Mouse (Mus musculus): ENCODE data around the gene Inpp4b. TPM values are rescaled to one million over a fixed set of nuclear protein-coding genes. Genes with fewer than 3 reads are reported as not detected.

The Inpp4b gene
- total and polyA plus RNA-seq, 3 experiments: 7.3 to 73.4 (median 68.9) TPM

DNA sequence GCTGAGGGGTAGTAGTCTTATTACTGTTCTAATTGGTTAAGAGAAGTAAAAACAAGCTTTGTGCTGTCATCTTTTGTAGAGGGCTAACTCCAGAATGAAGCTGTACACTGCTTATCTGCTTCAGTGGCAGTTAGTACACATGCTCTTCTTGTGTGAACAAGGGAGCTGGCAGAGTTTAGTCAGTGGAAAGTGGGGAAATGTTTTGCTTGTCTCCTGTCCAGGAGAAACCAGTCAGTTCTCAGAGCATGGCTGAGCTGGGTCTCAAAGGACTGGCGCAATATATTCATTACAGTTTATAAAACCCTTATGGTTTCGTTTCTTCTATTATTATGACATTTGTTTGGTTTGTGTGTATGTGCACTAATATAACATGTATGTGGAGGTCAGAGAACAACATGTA lies 610.7 kb downstream of the Inpp4b start:
- H3K9ac ChIP-seq (ENCODE audit: low read depth, low read length): no peak overlapping the region
- no peak overlapping the region for H3K4me3 ChIP-seq
- H3K27me3 ChIP-seq (ENCODE audit: control insufficient read depth, insufficient read depth, low read length): no peaks in the 10 kb centered on the region
- no peaks in the 10 kb centered on the region for H3K36me3 ChIP-seq (ENCODE audit: control insufficient read depth, insufficient read depth, low read length)
- DNase-seq: no peak
- no peaks in the 10 kb centered on the region for H3K4me1 ChIP-seq (ENCODE audit: control insufficient read depth, insufficient read depth, low read length)
- no peak for TF ChIP-seq CTCF (IDR thresholded peaks at IDR 0.05)
- TF ChIP-seq POLR2A (IDR thresholded peaks at IDR 0.05; ENCODE audit: insufficient read depth, low read depth, low read length): no peak
- no peak for TF ChIP-seq EP300 (IDR thresholded peaks at IDR 0.05; ENCODE audit: insufficient read depth, low read depth, low read length)
- no peaks in the 10 kb centered on the region for H3K79me2 ChIP-seq (replicated peaks; ENCODE audit: control insufficient read depth, insufficient read depth, low read length)
- WGBS: 69% methylated on average over 2 of the region's 2 CpGs
- intact Hi-C loops (cut with DNase I): no loop called here
- H3K27ac ChIP-seq: no peak overlapping the region

DNA sequence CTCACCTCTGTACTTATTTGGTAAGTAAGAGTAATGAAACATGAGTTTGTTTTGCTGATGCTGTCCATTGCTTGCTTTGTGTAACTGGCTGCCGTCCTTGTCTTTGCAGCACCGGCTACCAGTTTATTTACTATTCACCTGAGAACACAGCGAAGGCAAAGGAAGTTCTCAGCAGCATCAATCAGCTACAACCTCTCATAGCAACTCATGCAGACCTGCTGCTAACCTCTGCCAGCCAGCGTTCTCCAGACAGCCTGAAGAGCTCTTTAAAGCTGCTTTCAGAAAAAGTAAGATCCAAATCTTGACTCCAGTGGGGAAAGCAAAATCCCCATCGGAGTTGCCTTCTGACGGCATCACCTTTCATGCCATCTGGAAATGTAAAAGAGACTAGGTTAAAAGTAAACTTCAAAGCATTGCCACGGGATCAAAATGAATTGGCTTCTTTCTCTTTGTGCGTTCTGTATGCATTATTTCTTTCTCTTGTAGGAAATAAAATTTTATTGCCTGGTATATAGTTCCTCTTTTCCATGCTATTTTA lies 642.8 kb downstream of the Inpp4b start:
- Histone ChIP-seq H3K27me3 (ENCODE audit: control insufficient read depth, insufficient read depth, low read length) (no peaks in the 10 kb centered on the region), H3K79me2 (replicated peaks; ENCODE audit: control insufficient read depth, insufficient read depth, low read length) (no peaks in the 10 kb centered on the region), H3K4me3 (no peak overlapping the region), H3K36me3 (ENCODE audit: control insufficient read depth, insufficient read depth, low read length) (no peaks in the 10 kb centered on the region), H3K4me1 (ENCODE audit: control insufficient read depth, insufficient read depth, low read length) (no peaks in the 10 kb centered on the region), H3K27ac (no peak overlapping the region), H3K9ac (ENCODE audit: low read depth, low read length) (no peak overlapping the region)
- intact Hi-C loops (cut with DNase I): no loop called here
- WGBS: 83% methylated on average over 8 of the region's 8 CpGs
- no peak for DNase-seq
- no peak for TF ChIP-seq CTCF (IDR thresholded peaks at IDR 0.05)
- TF ChIP-seq EP300 (IDR thresholded peaks at IDR 0.05; ENCODE audit: insufficient read depth, low read depth, low read length): no peak
- no peak for TF ChIP-seq POLR2A (IDR thresholded peaks at IDR 0.05; ENCODE audit: insufficient read depth, low read depth, low read length)

DNA sequence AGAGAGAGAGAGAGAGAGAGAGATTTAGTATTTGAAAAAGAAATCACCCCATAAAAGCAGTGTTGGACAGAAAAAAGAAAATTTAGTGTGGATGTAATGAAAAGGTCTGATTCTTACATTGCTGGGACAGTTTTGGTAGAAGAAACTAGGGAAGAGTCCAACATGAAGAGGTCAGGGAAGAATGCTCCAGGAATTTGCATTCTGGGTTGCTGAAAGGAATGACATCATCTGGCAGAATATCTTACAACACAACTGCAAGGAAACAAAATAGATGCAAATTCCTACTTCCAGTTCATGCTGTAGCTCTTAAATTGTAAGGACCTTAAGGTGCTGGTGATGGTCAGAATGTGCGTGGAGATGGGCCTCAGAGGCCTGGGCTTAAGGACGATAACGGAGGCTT lies 650.6 kb downstream of the Inpp4b start:
- Histone ChIP-seq H3K4me3 (no peak overlapping the region), H3K4me1 (ENCODE audit: control insufficient read depth, insufficient read depth, low read length) (no peaks in the 10 kb centered on the region), H3K79me2 (replicated peaks; ENCODE audit: control insufficient read depth, insufficient read depth, low read length) (no peaks in the 10 kb centered on the region; the same call in 1 of the 2 replicates), H3K36me3 (ENCODE audit: control insufficient read depth, insufficient read depth, low read length) (no peaks in the 10 kb centered on the region), H3K27ac (no peak overlapping the region), H3K9ac (ENCODE audit: low read depth, low read length) (no peak overlapping the region), H3K27me3 (ENCODE audit: control insufficient read depth, insufficient read depth, low read length) (no peaks in the 10 kb centered on the region)
- WGBS: 93% methylated on average over 3 of the region's 3 CpGs
- DNase-seq: no peak
- intact Hi-C loops (cut with DNase I): no loop called here
- TF ChIP-seq POLR2A (IDR thresholded peaks at IDR 0.05; ENCODE audit: insufficient read depth, low read depth, low read length) (no peak), CTCF (IDR thresholded peaks at IDR 0.05) (no peak), EP300 (IDR thresholded peaks at IDR 0.05; ENCODE audit: insufficient read depth, low read depth, low read length) (no peak)

DNA sequence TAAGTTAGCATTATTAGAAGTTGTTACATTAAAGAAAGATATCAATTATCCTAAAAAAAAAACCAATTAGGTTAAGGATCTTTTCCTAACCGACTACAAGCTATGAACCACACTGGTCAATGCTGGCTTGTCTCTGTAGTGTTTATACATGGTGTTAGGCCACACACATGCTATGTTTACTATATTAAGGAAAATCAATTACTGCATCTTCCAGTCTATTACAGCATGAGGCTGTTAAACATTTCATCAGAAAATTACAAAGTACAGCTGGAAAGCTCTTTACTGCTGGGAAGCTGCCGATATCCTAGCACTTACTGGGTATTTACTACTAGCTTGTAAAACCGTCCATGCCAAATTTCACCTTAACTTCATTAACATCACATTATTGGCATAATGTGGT lies 653.9 kb downstream of the Inpp4b start:
- DNase-seq: no peak
- Histone ChIP-seq H3K9ac (ENCODE audit: low read depth, low read length) (no peak overlapping the region), H3K79me2 (replicated peaks; ENCODE audit: control insufficient read depth, insufficient read depth, low read length) (no peaks in the 10 kb centered on the region; the same call in 1 of the 2 replicates), H3K27ac (no peak overlapping the region), H3K4me3 (no peak overlapping the region), H3K4me1 (ENCODE audit: control insufficient read depth, insufficient read depth, low read length) (no peaks in the 10 kb centered on the region), H3K36me3 (ENCODE audit: control insufficient read depth, insufficient read depth, low read length) (no peaks in the 10 kb centered on the region), H3K27me3 (ENCODE audit: control insufficient read depth, insufficient read depth, low read length) (no peaks in the 10 kb centered on the region)
- TF ChIP-seq EP300 (IDR thresholded peaks at IDR 0.05; ENCODE audit: insufficient read depth, low read depth, low read length) (no peak), POLR2A (IDR thresholded peaks at IDR 0.05; ENCODE audit: insufficient read depth, low read depth, low read length) (no peak), CTCF (IDR thresholded peaks at IDR 0.05) (no peak)
- 79% methylated on average over 3 of the region's 3 CpGs for WGBS
- intact Hi-C loops (cut with DNase I): no loop called here

DNA sequence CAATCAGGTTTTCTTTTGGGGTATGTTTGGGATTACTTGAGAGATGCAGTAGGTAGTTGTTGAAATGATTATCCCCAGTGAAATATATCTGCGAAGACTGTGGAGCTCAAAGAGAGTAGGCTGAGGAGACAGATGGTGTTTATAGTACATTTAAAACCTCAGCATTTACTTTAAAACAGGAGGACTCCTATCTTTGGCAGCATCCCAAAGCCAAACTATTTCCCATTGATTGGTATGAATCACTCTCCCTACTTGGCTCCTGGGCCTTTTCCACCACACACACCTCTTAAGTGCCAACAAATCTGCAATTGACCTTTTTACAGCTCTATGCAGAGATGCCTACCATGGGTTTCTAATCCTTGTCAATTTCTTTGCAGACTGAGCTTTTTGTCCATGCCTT lies 654.5 kb downstream of the Inpp4b start:
- H3K27me3 ChIP-seq (ENCODE audit: control insufficient read depth, insufficient read depth, low read length): no peaks in the 10 kb centered on the region
- H3K4me3 ChIP-seq: no peak overlapping the region
- WGBS: 81% methylated on average over 1 of the region's 1 CpGs
- no peak for DNase-seq
- H3K79me2 ChIP-seq (replicated peaks; ENCODE audit: control insufficient read depth, insufficient read depth, low read length): no peaks in the 10 kb centered on the region; the same call in 1 of the 2 replicates
- intact Hi-C loops (cut with DNase I): no loop called here
- no peaks in the 10 kb centered on the region for H3K36me3 ChIP-seq (ENCODE audit: control insufficient read depth, insufficient read depth, low read length)
- H3K9ac ChIP-seq (ENCODE audit: low read depth, low read length): no peak overlapping the region
- TF ChIP-seq POLR2A (IDR thresholded peaks at IDR 0.05; ENCODE audit: insufficient read depth, low read depth, low read length) (no peak), EP300 (IDR thresholded peaks at IDR 0.05; ENCODE audit: insufficient read depth, low read depth, low read length) (no peak), CTCF (IDR thresholded peaks at IDR 0.05) (no peak)
- H3K27ac ChIP-seq: no peak overlapping the region
- no peaks in the 10 kb centered on the region for H3K4me1 ChIP-seq (ENCODE audit: control insufficient read depth, insufficient read depth, low read length)

DNA sequence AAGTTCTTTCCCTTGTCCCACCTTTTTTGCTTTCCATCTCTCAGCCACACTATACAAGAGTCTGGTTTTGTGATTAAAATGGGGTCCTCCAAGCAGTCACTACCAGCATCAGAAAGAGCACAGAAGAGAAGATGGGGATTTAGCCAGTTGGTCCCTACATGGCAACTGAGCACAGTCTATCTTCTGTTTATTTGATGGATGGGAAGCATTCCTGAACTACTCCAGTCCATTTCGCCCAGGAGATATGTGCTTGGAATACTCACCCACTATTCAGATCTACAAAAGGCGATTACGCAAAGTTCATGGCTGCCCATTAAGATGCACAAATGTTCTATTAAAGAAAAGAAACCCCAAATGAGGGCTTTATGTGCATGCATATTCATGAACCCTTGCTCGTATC lies 661.8 kb downstream of the Inpp4b start:
- H3K4me1 ChIP-seq (ENCODE audit: control insufficient read depth, insufficient read depth, low read length): no peaks in the 10 kb centered on the region
- DNase-seq: no peak
- H3K79me2 ChIP-seq (replicated peaks; ENCODE audit: control insufficient read depth, insufficient read depth, low read length): no peaks in the 10 kb centered on the region
- H3K9ac ChIP-seq (ENCODE audit: low read depth, low read length): no peak overlapping the region
- intact Hi-C loops (cut with DNase I): no loop called here
- no peaks in the 10 kb centered on the region for H3K27me3 ChIP-seq (ENCODE audit: control insufficient read depth, insufficient read depth, low read length)
- TF ChIP-seq POLR2A (IDR thresholded peaks at IDR 0.05; ENCODE audit: insufficient read depth, low read depth, low read length) (no peak), EP300 (IDR thresholded peaks at IDR 0.05; ENCODE audit: insufficient read depth, low read depth, low read length) (no peak), CTCF (IDR thresholded peaks at IDR 0.05) (no peak)
- H3K27ac ChIP-seq: no peak overlapping the region
- no peaks in the 10 kb centered on the region for H3K36me3 ChIP-seq (ENCODE audit: control insufficient read depth, insufficient read depth, low read length)
- 95% methylated on average over 4 of the region's 4 CpGs for WGBS
- H3K4me3 ChIP-seq: no peak overlapping the region
